Mouse (Mus musculus): Measurements from ENCODE around the gene Adi1. TPM values are rescaled to one million over a fixed set of nuclear protein-coding genes. Genes with fewer than 3 reads are reported as not detected.

Gene Adi1
- 172 TPM for polyA plus RNA-seq (2014; fragmentation: Illumina TruSeq; extraction: RNeasy Lipid Tissue Mini Kit (QIAGEN cat#74804); ENCODE audit: low read depth, low replicate concordance)

DNA sequence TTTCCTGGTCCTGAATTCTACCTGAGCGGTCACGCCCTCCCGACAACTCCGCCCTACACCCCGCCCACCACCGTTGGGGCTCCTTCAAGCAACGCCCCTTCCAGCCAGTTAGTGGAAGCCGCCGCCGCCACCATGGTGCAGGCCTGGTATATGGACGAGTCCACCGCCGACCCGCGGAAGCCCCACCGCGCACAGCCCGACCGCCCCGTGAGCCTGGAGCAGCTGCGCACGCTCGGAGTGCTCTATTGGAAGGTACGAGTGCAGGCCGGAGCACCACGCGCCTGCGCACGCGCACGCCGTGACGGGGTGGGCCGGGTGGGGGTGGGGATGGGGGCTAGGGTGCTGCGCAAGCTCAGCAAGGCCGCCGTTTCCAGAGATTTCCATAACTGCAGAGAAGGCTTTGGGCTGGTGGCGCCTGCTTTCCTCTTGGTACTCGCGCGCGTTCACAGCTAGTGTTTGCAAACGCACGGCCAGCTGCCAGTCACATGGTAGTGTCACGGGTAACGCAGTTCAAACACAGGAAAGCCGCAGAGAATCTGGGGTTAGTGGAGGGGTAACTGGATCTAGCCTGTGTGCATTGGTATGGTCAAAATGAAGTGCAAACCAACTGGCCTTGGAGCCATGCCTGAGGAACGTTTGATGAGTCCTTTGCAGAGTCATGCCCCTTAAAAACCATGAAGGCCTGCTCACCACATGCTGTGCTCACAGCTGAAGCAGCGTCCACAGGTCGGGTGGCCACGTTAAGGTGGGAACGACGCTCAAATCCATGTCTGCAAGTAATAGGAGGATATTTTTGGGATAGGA, at the start of gene Adi1:
TSS of gene Adi1 (plus strand) at position 111 of the 804 bp plus-strand sequence.

DNA sequence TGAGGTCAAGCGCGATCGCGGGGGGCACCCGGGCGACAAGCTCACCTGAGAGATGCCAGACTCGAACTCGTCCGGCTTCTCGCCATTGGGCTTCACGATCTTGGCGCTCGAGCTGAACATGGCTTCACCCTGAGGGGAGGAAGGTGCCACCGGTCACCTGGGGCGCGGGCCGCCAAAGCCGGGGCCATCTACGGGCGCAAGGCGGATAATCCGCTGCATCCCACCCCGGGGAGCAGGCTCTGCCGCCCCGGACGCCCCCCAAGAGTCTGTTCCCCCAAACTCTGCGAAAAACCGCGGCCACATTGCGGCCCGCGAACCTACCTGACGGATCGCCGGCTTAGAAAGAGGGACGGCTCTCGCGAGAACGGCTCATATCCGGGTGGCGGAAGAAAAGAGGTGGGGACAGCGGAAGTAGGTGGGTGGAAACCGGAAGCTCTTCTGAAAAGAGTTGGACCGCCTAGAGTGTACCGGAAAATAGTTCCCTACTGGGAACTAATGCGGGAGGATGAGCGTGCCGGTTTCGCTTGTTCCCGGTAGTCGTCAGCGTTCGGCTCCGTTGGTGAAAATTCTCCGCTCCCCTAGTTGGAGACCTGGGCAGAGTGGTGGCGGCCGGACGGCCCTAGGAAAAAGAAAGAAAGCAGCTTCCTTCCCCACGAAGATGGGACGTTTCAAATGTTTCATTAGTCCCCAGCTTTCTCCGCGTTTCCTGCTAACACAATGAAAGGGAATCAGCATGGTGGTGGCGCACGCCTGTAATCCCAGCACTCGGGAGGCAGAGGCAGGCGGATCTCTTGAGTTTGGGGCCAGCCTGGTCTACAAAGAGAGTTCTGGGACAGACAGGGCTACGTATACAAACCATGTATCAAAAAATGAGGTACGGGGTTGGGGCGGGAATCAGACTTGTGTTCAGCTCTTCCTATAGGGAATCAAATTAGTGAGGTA, 39.2 kb upstream of the Adi1 start, which contains the start of gene Rps7:
TSS of gene Rps7 (minus strand) at position 419 of the 942 bp plus-strand sequence.

DNA sequence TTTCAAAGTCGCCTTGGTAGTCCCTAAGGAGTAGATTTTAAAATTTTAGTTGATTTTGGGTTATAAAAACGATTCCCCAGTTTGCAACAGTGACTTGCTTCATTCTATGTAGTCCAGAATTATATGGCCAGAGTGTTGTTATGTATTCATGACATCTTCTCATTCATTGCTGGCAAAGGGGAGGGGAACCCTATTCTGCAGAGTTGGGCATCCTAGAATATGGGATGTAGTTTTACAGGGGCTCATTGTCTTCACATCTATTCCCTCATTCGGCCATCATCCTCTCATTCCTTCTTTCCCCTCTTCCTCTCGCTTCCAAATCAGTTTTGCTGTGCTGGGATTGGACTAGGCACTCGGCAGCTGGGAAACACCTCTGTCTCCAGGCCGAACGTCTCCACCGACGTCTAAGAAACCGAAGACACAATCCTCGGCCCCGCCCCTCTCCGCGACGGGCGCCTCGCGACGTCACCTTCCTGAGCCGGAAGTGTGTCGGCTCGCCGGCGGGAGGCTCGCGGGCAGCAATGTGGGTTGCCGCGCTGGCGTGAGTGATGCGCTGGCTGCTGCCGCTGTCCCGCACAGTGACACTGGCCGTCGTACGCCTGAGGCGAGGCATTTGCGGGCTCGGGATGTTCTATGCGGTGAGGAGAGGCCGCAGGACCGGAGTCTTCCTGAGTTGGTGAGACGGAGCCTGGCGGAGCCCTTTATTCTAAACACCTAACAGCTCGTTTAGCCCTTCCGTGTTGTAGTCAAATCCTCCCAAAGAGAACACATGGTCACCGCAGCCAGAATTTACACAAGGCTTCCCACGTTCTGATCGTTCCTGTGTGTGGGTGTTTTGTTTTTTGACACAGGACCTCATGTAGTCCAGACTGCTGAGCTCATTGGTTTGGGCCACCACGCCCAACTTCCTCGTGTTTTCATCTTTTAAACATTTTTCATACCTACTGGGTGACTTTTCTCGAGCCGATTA, 25.6 kb upstream of the Adi1 start, which contains the start of gene Rnaseh1:
TSS of gene Rnaseh1 (plus strand) at position 462 of the 970 bp plus-strand sequence.

Other genes starting within 250 kb of the Adi1 start
- gene Dcdc2c, start 122.8 kb upstream of the Adi1 start, polyA plus RNA-seq (2014; fragmentation: Illumina TruSeq; extraction: RNeasy Lipid Tissue Mini Kit (QIAGEN cat#74804); ENCODE audit: low read depth, low replicate concordance), result not detected
- gene Allc, start 92.7 kb upstream of the Adi1 start, polyA plus RNA-seq (2014; fragmentation: Illumina TruSeq; extraction: RNeasy Lipid Tissue Mini Kit (QIAGEN cat#74804); ENCODE audit: low read depth, low replicate concordance), result not detected
- gene Colec11, start 51.9 kb upstream of the Adi1 start, polyA plus RNA-seq (2014; fragmentation: Illumina TruSeq; extraction: RNeasy Lipid Tissue Mini Kit (QIAGEN cat#74804); ENCODE audit: low read depth, low replicate concordance), result 0.32 TPM
- 510 TPM for gene Rps7, start 39.3 kb upstream of the Adi1 start, polyA plus RNA-seq (2014; fragmentation: Illumina TruSeq; extraction: RNeasy Lipid Tissue Mini Kit (QIAGEN cat#74804); ENCODE audit: low read depth, low replicate concordance)
- 2.1 TPM for gene Rnaseh1, start 25.6 kb upstream of the Adi1 start, polyA plus RNA-seq (2014; fragmentation: Illumina TruSeq; extraction: RNeasy Lipid Tissue Mini Kit (QIAGEN cat#74804); ENCODE audit: low read depth, low replicate concordance)
- 12.1 TPM for gene Trappc12, start 75.2 kb downstream of the Adi1 start, polyA plus RNA-seq (2014; fragmentation: Illumina TruSeq; extraction: RNeasy Lipid Tissue Mini Kit (QIAGEN cat#74804); ENCODE audit: low read depth, low replicate concordance)
- gene Eipr1, start 76.6 kb downstream of the Adi1 start, polyA plus RNA-seq (2014; fragmentation: Illumina TruSeq; extraction: RNeasy Lipid Tissue Mini Kit (QIAGEN cat#74804); ENCODE audit: low read depth, low replicate concordance), result 3.0 TPM